Mouse (Mus musculus) neutrophil, adult 5-6 weeks (primary cell): ENCODE data around the gene Bsg. TPM values are rescaled to one million over a fixed set of nuclear protein-coding genes. Genes with fewer than 3 reads are reported as not detected.

ENCODE experiments used
- ATAC-seq: fragments of 151-379, 151-347 bp; 2 replicates; pipeline ENCODE4 v1.8.0; 2017; ENCODE audit warnings: mild to moderate bottlenecking, moderate TSS enrichment; ENCODE audit not compliant: insufficient number of reproducible peaks, poor library complexity, low FRiP score, severe bottlenecking; ENCODE audit errors: extremely low read depth
- total RNA-seq: library from RNA; stranded (forward); fragments of 200-1000 nt; gene quantifications from 2 replicates; pipeline ENCODE4 v1.2.3, GENCODE M21; 2017

Gene Bsg
- total RNA-seq, 1 experiment from 2014 or later: 111 TPM

GRCm38 (mm10) chr10:79717640-79718357, 13.5 kb downstream of the Bsg start:
- ATAC-seq: no peak

GRCm38 (mm10) chr10:79721089-79721488, 16.8 kb downstream of the Bsg start:
- ATAC-seq: no peak

GRCm38 (mm10) chr10:79723047-79723446, 18.8 kb downstream of the Bsg start:
- ATAC-seq: no peak

- ATAC-seq: no peak
Observed at GRCm38 (mm10) chr10:79723692-79724091, 19.4 kb downstream of the Bsg start.

- ATAC-seq: peak; percentile 40
Observed at GRCm38 (mm10) chr10:79726090-79726489, 21.8 kb downstream of the Bsg start.

- ATAC-seq: no peak
Observed at GRCm38 (mm10) chr10:79728323-79729249, 24.3 kb downstream of the Bsg start.

- no peak for ATAC-seq
Observed at GRCm38 (mm10) chr10:79729357-79729965, 25.2 kb downstream of the Bsg start.

GRCm38 (mm10) chr10:79732500-79732899, 28.2 kb downstream of the Bsg start:
- no peak for ATAC-seq

GRCm38 (mm10) chr10:79733847-79734246, 29.6 kb downstream of the Bsg start:
- ATAC-seq: no peak

GRCm38 (mm10) chr10:79735361-79735760, 31.1 kb downstream of the Bsg start:
- no peak for ATAC-seq

- ATAC-seq: no peak
Observed at GRCm38 (mm10) chr10:79736706-79737105, 32.4 kb downstream of the Bsg start.

GRCm38 (mm10) chr10:79738259-79738658, 34.0 kb downstream of the Bsg start:
- no peak for ATAC-seq

- ATAC-seq: no peak
Observed at GRCm38 (mm10) chr10:79739234-79739633, 34.9 kb downstream of the Bsg start.

- ATAC-seq: no peak
Observed at GRCm38 (mm10) chr10:79740863-79741262, 36.6 kb downstream of the Bsg start.

GRCm38 (mm10) chr10:79743161-79743560, 38.9 kb downstream of the Bsg start:
- no peak for ATAC-seq

GRCm38 (mm10) chr10:79743650-79744365, 39.5 kb downstream of the Bsg start:
- no peak for ATAC-seq

GRCm38 (mm10) chr10:79745411-79745810, 41.1 kb downstream of the Bsg start:
- ATAC-seq: no peak

GRCm38 (mm10) chr10:79745898-79746773, 41.8 kb downstream of the Bsg start, which contains the start of gene Polrmt:
TSS of gene Polrmt (minus strand) at chr10:79746581.
- peak; percentile 96 for ATAC-seq
